Mouse (Mus musculus): ENCODE results near the gene Igsf1. TPM values are rescaled to one million over a fixed set of nuclear protein-coding genes. Genes with fewer than 3 reads are reported as not detected.

Igsf1 gene
- 35.7 and 37.0 TPM in 2 replicates for polyA plus RNA-seq (2015; fragmentation: Nextera tagmentation; extraction: Ambion mirVana)

- no peaks in the 10 kb centered on the region for H3K4me1 ChIP-seq (ENCODE audit: control insufficient read depth, low read depth, low read length)
- no peak within 1 kb of the TSS for H3K9ac ChIP-seq (ENCODE audit: low read depth, low read length)
- no peaks in the 10 kb centered on the region for H3K36me3 ChIP-seq (ENCODE audit: control insufficient read depth, insufficient read depth)
- H3K4me2 ChIP-seq (ENCODE audit: low read depth, low read length), result peak within 1 kb of the TSS; percentile 13; the same call in 1 of the 2 replicates
- H3K27me3 ChIP-seq (ENCODE audit: control insufficient read depth, insufficient read depth, low read depth, low read length), result no peaks in the 10 kb centered on the region
- H3K27ac ChIP-seq (ENCODE audit: low read length), result no peak within 1 kb of the TSS
- ATAC-seq (ENCODE audit: low read depth), result peak; percentile 97
- WGBS (ENCODE audit: insufficient replicate concordance), result 20% methylated on average over 28 of the region's 28 CpGs
- peak within 1 kb of the TSS; percentile 36 for H3K4me3 ChIP-seq (ENCODE audit: low read depth, low read length)
- no peaks in the 10 kb centered on the region for H3K9me3 ChIP-seq (replicated peaks; ENCODE audit: control insufficient read depth, low read length)
Observed at GRCm38 (mm10) chrX:49797213-49798019, at the start of gene Igsf1. Gene Igsf1 (minus strand): TSS chrX:49797749.

- Histone ChIP-seq H3K36me3 (ENCODE audit: control insufficient read depth, insufficient read depth) (no peaks in the 10 kb centered on the region), H3K9me3 (replicated peaks; ENCODE audit: control insufficient read depth, low read length) (no peaks in the 10 kb centered on the region), H3K4me2 (ENCODE audit: low read depth, low read length) (no peak overlapping the region), H3K4me3 (ENCODE audit: low read depth, low read length) (no peak overlapping the region), H3K9ac (ENCODE audit: low read depth, low read length) (no peak overlapping the region), H3K4me1 (ENCODE audit: control insufficient read depth, low read depth, low read length) (no peaks in the 10 kb centered on the region), H3K27ac (ENCODE audit: low read length) (no peak overlapping the region), H3K27me3 (ENCODE audit: control insufficient read depth, insufficient read depth, low read depth, low read length) (no peaks in the 10 kb centered on the region)
- ATAC-seq (ENCODE audit: low read depth), result no peak
- WGBS (ENCODE audit: insufficient replicate concordance), result 10% methylated on average over 2 of the region's 2 CpGs
Observed at GRCm38 (mm10) chrX:49770828-49771227, 26.7 kb downstream of the Igsf1 start.

DNA sequence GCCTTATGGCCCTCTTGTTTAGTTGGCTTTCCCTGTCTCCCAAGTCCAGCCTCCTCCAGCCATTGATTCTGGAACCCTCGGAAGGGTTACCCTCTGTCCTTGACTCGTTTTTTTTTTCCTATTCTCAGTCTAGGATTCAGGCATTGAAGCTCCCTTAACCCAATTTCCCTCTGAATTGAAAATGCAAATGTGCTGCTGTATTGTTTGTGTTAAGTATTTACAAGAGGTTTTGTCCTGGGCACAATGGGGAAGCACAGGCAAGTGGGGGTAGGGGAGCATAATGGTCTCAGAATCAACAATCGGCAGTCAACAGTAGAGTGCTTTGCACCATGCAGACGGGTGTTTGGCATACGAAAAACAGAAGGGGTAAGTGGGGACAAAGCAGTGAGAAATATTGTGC lies 52.4 kb downstream of the Igsf1 start:
- no peaks in the 10 kb centered on the region for H3K4me1 ChIP-seq (ENCODE audit: control insufficient read depth, low read depth, low read length)
- WGBS (ENCODE audit: insufficient replicate concordance), result 33% methylated on average over 5 of the region's 5 CpGs
- H3K9me3 ChIP-seq (replicated peaks; ENCODE audit: control insufficient read depth, low read length), result no peaks in the 10 kb centered on the region
- no peaks in the 10 kb centered on the region for H3K36me3 ChIP-seq (ENCODE audit: control insufficient read depth, insufficient read depth)
- no peak for ATAC-seq (ENCODE audit: low read depth)
- H3K9ac ChIP-seq (ENCODE audit: low read depth, low read length), result no peak overlapping the region
- no peak overlapping the region for H3K4me3 ChIP-seq (ENCODE audit: low read depth, low read length)
- no peak overlapping the region for H3K27ac ChIP-seq (ENCODE audit: low read length)
- H3K27me3 ChIP-seq (ENCODE audit: control insufficient read depth, insufficient read depth, low read depth, low read length), result no peaks in the 10 kb centered on the region
- no peak overlapping the region for H3K4me2 ChIP-seq (ENCODE audit: low read depth, low read length)

- no peak for ATAC-seq (ENCODE audit: low read depth)
- H3K9me3 ChIP-seq (replicated peaks; ENCODE audit: control insufficient read depth, low read length), result no peaks in the 10 kb centered on the region
Observed at GRCm38 (mm10) chrX:49734959-49735358, 62.6 kb downstream of the Igsf1 start, which contains the start of gene Olfr1321. Gene Olfr1321 (minus strand): TSS chrX:49735059.

More at GRCm38 (mm10) chrX:49734959-49735358, 62.6 kb downstream of the Igsf1 start, which contains the start of gene Olfr1321:
- H3K27ac ChIP-seq (ENCODE audit: low read length), result no peak within 1 kb of the TSS
- H3K36me3 ChIP-seq (ENCODE audit: control insufficient read depth, insufficient read depth), result no peaks in the 10 kb centered on the region
- no peak within 1 kb of the TSS for H3K4me3 ChIP-seq (ENCODE audit: low read depth, low read length)
- no peak within 1 kb of the TSS for H3K4me2 ChIP-seq (ENCODE audit: low read depth, low read length)
- no peak within 1 kb of the TSS for H3K9ac ChIP-seq (ENCODE audit: low read depth, low read length)
- no peaks in the 10 kb centered on the region for H3K4me1 ChIP-seq (ENCODE audit: control insufficient read depth, low read depth, low read length)
- no peaks in the 10 kb centered on the region for H3K27me3 ChIP-seq (ENCODE audit: control insufficient read depth, insufficient read depth, low read depth, low read length)
- 46% methylated on average over 2 of the region's 2 CpGs for WGBS (ENCODE audit: insufficient replicate concordance)

Other genes with a start within 250 kb of the Igsf1 start
- gene Olfr1320, start 125.4 kb downstream of the Igsf1 start, polyA plus RNA-seq (2015; fragmentation: Nextera tagmentation; extraction: Ambion mirVana), result not detected in 2 replicates
- not detected in 2 replicates for gene Olfr1321, start 62.7 kb downstream of the Igsf1 start, polyA plus RNA-seq (2015; fragmentation: Nextera tagmentation; extraction: Ambion mirVana)
- gene Olfr1322, start 93.7 kb upstream of the Igsf1 start, polyA plus RNA-seq (2015; fragmentation: Nextera tagmentation; extraction: Ambion mirVana), result not detected in 2 replicates
- gene Olfr1323, start 221.6 kb upstream of the Igsf1 start, polyA plus RNA-seq (2015; fragmentation: Nextera tagmentation; extraction: Ambion mirVana), result not detected in 2 replicates